Mouse (Mus musculus): ENCODE measurements around the gene Csad. TPM values are rescaled to one million over a fixed set of nuclear protein-coding genes. Genes with fewer than 3 reads are reported as not detected.
A peak's percentile ranks its signal among the peaks of the same experiment; 100 is the strongest.
"Not testable (repeated sequence)": the region's sequence is repeated elsewhere in the genome, so short reads cannot be mapped to it uniquely, and the experiment has no call there.

Csad gene
- polyA plus RNA-seq, 1 experiment from 2014 or later = 78.1 TPM

DNA sequence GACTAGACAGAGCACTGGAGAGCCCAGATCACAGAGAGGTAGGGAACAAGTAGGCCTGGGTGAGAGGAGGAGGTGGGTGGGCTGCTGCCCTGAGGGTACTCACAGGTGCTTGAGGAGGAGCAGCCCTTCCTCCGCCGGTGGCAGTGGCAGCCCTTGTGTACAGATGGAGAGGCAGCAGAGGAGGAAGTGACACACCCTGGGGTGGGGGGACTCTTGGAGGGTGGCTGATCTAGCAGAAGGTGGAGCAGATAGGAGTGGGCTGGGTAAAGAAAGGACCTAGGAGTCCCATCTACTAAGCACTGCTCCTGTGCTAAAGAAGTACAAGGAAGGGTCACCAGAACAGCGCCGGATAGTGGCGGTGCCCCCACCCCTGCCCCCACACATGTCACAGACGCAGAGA, 27.2 kb upstream of the Csad start, which contains the start of gene Itgb7:
Itgb7 (minus strand) TSS at position 197 of the 400 bp plus-strand sequence.
- Histone ChIP-seq H3K4me3 (no peak within 1 kb of the TSS), H3K36me3 (peaks cover 20% of the 10 kb centered on the region), H3K4me2 (no peak within 1 kb of the TSS), H3K9me3 (no peaks in the 10 kb centered on the region), H3K27me3 (no peaks in the 10 kb centered on the region), H3K4me1 (peaks cover 28% of the 10 kb centered on the region), H3K9ac (no peak within 1 kb of the TSS), H3K27ac (peak within 1 kb of the TSS; percentile 8; the same call in 1 of the 2 replicates)
- 36% methylated on average over 6 of the region's 6 CpGs for WGBS
- ATAC-seq (ENCODE audit: borderline replicate concordance, extremely low read depth, low FRiP score, low TSS enrichment) = peak; percentile 35; the same call in 1 of the 2 replicates

DNA sequence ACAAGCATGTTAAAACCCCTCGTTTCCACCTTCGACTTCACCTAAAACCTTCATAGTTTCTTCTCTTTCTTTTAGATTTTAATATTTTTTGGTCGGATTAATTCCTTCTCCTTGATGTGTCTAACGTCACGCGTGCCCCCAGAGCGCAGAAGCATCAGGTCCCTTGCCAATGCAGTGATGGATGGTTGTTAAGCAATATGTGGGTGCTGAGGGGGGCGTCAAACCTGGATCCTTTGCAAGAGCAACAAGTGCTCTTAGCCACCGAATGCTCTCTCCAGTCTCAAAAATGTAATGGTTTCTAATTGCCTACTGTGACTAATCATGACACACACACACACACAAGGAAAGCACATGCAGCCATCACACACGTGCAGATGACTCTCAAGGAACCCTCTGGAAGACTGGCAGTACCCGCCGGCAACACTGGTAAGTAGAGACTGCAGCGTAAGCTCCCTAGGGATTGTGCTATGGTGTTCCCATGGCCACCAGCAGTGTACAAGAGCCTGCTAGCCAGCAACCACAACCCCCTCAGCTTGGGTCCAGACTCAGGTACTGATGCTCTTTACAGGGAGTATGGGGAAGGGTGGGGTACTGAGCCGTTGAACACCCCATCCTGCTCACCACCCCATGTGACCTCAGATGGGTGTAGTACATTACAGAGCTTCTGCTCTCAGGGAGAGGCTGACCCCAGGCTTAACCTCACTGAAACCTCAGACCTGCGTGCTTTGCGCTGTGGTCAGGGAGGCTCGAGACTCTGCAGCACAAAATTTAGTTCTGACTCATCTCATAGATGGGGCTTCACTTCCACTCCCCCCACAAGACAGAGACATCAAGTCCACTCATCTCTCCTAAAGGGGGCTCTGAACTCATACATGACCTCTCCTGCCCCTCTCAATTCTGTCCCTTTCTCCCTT, 26.1 kb upstream of the Csad start:
- Histone ChIP-seq H3K4me3 (no peak overlapping the region), H3K27me3 (no peaks in the 10 kb centered on the region), H3K4me2 (no peak overlapping the region), H3K36me3 (peaks cover 12% of the 10 kb centered on the region), H3K9me3 (no peaks in the 10 kb centered on the region), H3K27ac (no peak overlapping the region), H3K4me1 (peaks cover 23% of the 10 kb centered on the region), H3K9ac (no peak overlapping the region)
- 79% methylated on average over 17 of the region's 17 CpGs for WGBS
- ATAC-seq (ENCODE audit: borderline replicate concordance, extremely low read depth, low FRiP score, low TSS enrichment) = no peak

- not testable (repeated sequence) for H3K4me2 ChIP-seq; H3K27ac ChIP-seq; H3K36me3 ChIP-seq; H3K4me1 ChIP-seq; H3K9me3 ChIP-seq; ATAC-seq (ENCODE audit: borderline replicate concordance, extremely low read depth, low FRiP score, low TSS enrichment); H3K4me3 ChIP-seq; H3K9ac ChIP-seq
- H3K27me3 ChIP-seq = peaks cover 21% of the 10 kb centered on the region
- WGBS = 64% methylated on average over 6 of the region's 6 CpGs
These were observed 21.1 kb upstream of the Csad start for GRCm38 (mm10) chr15:102225619-102226018.

DNA sequence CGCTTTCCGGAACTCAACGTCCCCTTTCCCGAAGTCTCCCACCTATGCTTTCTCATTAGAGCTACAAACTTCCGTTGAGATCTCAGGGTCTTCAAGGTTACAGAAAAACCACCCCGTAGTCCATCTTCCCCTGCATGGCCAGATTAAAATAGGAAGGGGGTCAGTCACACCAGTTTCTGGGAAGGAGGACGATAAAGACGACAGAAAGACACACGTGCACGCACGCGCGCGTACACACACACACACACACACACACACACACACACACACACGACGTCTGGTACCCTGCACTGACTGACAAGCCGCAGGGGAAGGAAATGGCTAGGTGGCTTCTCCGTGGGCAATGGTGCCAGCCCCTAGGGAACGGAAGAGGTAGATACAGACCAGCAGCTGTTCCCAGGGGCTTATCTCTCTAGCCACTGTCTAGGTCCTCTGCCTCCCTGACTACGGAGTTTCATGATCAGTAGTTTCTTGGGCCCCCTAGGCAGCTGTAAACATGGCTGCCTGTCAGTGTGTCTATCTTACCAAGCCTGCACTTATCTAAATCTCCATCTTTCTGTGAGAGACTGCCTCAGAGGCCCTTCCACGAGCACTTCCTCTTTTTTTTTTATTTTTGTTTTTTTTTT, 20.6 kb upstream of the Csad start:
- peaks cover 21% of the 10 kb centered on the region for H3K27me3 ChIP-seq
- no peaks in the 10 kb centered on the region for H3K36me3 ChIP-seq
- no peaks in the 10 kb centered on the region for H3K9me3 ChIP-seq
- no peak overlapping the region for H3K27ac ChIP-seq
- no peak for ATAC-seq (ENCODE audit: borderline replicate concordance, extremely low read depth, low FRiP score, low TSS enrichment)
- 11% methylated on average over 21 of the region's 21 CpGs for WGBS
- peak overlapping the region; percentile 86 for H3K4me2 ChIP-seq
- peaks cover 9% of the 10 kb centered on the region for H3K4me1 ChIP-seq
- no peak overlapping the region for H3K9ac ChIP-seq
- peak overlapping the region; percentile 40 for H3K4me3 ChIP-seq

- H3K9ac ChIP-seq = peak overlapping the region; percentile 33
- H3K9me3 ChIP-seq = no peaks in the 10 kb centered on the region
- no peak overlapping the region for H3K27ac ChIP-seq
- peaks cover 9% of the 10 kb centered on the region for H3K4me1 ChIP-seq
- H3K4me3 ChIP-seq = peak overlapping the region; percentile 40
- H3K4me2 ChIP-seq = peak overlapping the region; percentile 86
- ATAC-seq (ENCODE audit: borderline replicate concordance, extremely low read depth, low FRiP score, low TSS enrichment) = peak; percentile 86
- H3K27me3 ChIP-seq = peaks cover 21% of the 10 kb centered on the region
- 3% methylated on average over 43 of the region's 43 CpGs for WGBS
- no peaks in the 10 kb centered on the region for H3K36me3 ChIP-seq
These were observed 19.9 kb upstream of the Csad start for GRCm38 (mm10) chr15:102224186-102224991.

DNA sequence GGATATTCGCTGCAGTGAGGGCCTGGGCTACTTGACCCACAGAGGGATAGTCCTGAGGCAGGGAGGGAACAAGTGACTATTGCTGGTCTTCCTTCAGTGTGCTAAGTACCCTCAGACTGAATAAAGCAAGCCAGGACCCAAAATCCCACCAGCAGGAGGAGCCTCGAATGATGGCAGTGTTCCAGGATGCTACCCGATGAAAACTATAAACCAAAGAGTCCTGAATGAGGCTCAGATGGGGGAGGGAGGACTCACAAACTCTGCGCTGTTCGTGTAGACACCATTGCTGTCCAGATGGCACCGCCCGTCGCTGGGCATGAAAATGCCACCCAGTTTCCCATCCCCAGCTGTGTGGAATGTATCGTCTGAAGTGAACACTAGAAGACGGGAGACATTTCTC, 17.9 kb upstream of the Csad start:
- Histone ChIP-seq H3K4me2 (no peak overlapping the region), H3K4me3 (no peak overlapping the region), H3K27me3 (peaks cover 21% of the 10 kb centered on the region), H3K9ac (no peak overlapping the region), H3K9me3 (no peaks in the 10 kb centered on the region), H3K4me1 (peaks cover 9% of the 10 kb centered on the region), H3K27ac (no peak overlapping the region), H3K36me3 (no peaks in the 10 kb centered on the region)
- no peak for ATAC-seq (ENCODE audit: borderline replicate concordance, extremely low read depth, low FRiP score, low TSS enrichment)
- 57% methylated on average over 10 of the region's 10 CpGs for WGBS

GRCm38 (mm10) chr15:102217325-102217724, 12.8 kb upstream of the Csad start:
- H3K36me3 ChIP-seq = peaks cover 36% of the 10 kb centered on the region
- WGBS = 52% methylated on average over 7 of the region's 7 CpGs
- H3K27me3 ChIP-seq = peaks cover 2% of the 10 kb centered on the region; the same call in 1 of the 2 replicates
- no peaks in the 10 kb centered on the region for H3K9me3 ChIP-seq
- H3K4me2 ChIP-seq = no peak overlapping the region
- no peak overlapping the region for H3K4me3 ChIP-seq
- H3K27ac ChIP-seq = no peak overlapping the region
- H3K4me1 ChIP-seq = peaks cover 6% of the 10 kb centered on the region; the same call in 1 of the 2 replicates
- H3K9ac ChIP-seq = no peak overlapping the region
- 0 out of 2 replicates have a peak, but pooled peaks have one; percentile 30 for ATAC-seq (ENCODE audit: borderline replicate concordance, extremely low read depth, low FRiP score, low TSS enrichment)

- H3K27ac ChIP-seq = no peak overlapping the region
- no peak overlapping the region for H3K4me3 ChIP-seq
- ATAC-seq (ENCODE audit: borderline replicate concordance, extremely low read depth, low FRiP score, low TSS enrichment) = 0 out of 2 replicates have a peak, but pooled peaks have one; percentile 13
- no peaks in the 10 kb centered on the region for H3K27me3 ChIP-seq
- no peaks in the 10 kb centered on the region for H3K9me3 ChIP-seq
- H3K4me1 ChIP-seq = peaks cover 6% of the 10 kb centered on the region; the same call in 1 of the 2 replicates
- H3K36me3 ChIP-seq = peaks cover 43% of the 10 kb centered on the region
- H3K4me2 ChIP-seq = no peak overlapping the region
- no peak overlapping the region for H3K9ac ChIP-seq
- 77% methylated on average over 16 of the region's 16 CpGs for WGBS
These were observed 12.1 kb upstream of the Csad start for GRCm38 (mm10) chr15:102216459-102217228.

DNA sequence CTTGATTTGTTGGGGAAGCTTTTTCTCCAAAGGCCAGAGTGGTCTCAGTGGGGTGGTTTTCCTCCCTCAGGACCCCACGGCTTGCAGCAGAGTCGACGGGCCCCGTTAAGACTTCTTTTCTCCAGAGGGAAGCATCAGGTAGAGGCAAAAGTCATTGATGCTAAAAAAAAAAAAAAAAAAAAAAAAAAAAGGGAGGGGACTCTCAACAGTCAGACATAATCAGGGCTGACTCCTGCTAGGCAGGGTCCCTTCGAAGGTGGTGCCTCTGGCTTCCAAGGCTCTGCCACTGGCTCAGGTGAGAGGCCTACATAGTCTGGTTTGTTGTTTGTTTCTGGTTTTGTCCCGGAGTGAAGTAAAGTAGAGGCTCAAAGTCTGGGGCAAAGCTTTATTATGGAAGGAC, 11.1 kb upstream of the Csad start:
- Histone ChIP-seq H3K27ac (no peak overlapping the region), H3K9me3 (no peaks in the 10 kb centered on the region), H3K4me3 (no peak overlapping the region), H3K36me3 (peaks cover 51% of the 10 kb centered on the region), H3K4me1 (peaks cover 6% of the 10 kb centered on the region; the same call in 1 of the 2 replicates), H3K27me3 (no peaks in the 10 kb centered on the region), H3K9ac (no peak overlapping the region), H3K4me2 (no peak overlapping the region)
- ATAC-seq (ENCODE audit: borderline replicate concordance, extremely low read depth, low FRiP score, low TSS enrichment) = no peak
- 71% methylated on average over 6 of the region's 6 CpGs for WGBS

GRCm38 (mm10) chr15:102214132-102214531, 9.6 kb upstream of the Csad start:
- Histone ChIP-seq H3K9me3 (no peaks in the 10 kb centered on the region), H3K27ac (no peak overlapping the region), H3K4me1 (peaks cover 6% of the 10 kb centered on the region; the same call in 1 of the 2 replicates), H3K4me2 (no peak overlapping the region), H3K36me3 (peaks cover 64% of the 10 kb centered on the region), H3K27me3 (no peaks in the 10 kb centered on the region), H3K9ac (no peak overlapping the region), H3K4me3 (no peak overlapping the region)
- ATAC-seq (ENCODE audit: borderline replicate concordance, extremely low read depth, low FRiP score, low TSS enrichment) = no peak
- WGBS = 40% methylated on average over 2 of the region's 2 CpGs

DNA sequence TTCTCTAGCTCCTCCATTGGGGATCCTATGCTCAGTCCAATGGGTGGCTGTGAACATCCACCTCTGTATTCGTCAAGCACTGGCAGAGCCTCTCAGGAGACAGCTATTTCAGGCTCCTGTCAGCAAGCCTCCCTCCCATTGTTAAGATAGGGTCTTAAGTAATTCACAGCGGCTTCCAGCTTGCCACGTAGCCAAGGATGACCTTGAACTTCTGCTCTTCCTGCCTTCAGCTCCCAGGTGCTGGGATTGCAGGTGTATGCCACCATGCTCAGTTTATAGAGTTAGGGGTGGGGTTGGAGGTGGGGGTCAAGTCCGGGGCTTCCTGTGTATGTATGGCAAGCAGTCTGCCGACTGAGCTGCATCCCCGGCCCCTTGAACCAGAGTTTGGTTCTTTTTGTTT, 7.4 kb upstream of the Csad start:
- Histone ChIP-seq H3K4me2 (no peak overlapping the region), H3K36me3 (peaks cover 85% of the 10 kb centered on the region), H3K27me3 (no peaks in the 10 kb centered on the region), H3K9ac (no peak overlapping the region), H3K4me3 (no peak overlapping the region), H3K9me3 (no peaks in the 10 kb centered on the region), H3K4me1 (peaks cover 10% of the 10 kb centered on the region), H3K27ac (no peak overlapping the region)
- ATAC-seq (ENCODE audit: borderline replicate concordance, extremely low read depth, low FRiP score, low TSS enrichment) = no peak
- WGBS = 81% methylated on average over 6 of the region's 6 CpGs

Measured in lung, embryonic 15.5 days (tissue).